Mouse (Mus musculus) ES-E14 (cell line): Measurements from ENCODE around the gene Cntn2.

Experiments
- CHD2 ChIP-seq: IDR thresholded peaks from 2 replicates; pipeline ENCODE4 v1.6.1; 2014; ENCODE audit warnings: mild to moderate bottlenecking, low read depth, low read length, inconsistent platforms
- HCFC1 ChIP-seq: IDR thresholded peaks from 2 replicates; pipeline ENCODE4 v1.6.1; 2012; ENCODE audit warnings: low read length, inconsistent platforms, borderline replicate concordance; ENCODE audit not compliant: insufficient read depth
- ZNF384 ChIP-seq: IDR thresholded peaks from 2 replicates; pipeline ENCODE4 v1.6.1; 2012; ENCODE audit warnings: low read depth, low read length, inconsistent platforms

- no peak for TF ChIP-seq CHD2
- no peak for TF ChIP-seq HCFC1
- TF ChIP-seq ZNF384 = no peak
Measured at GRCm38 (mm10) chr1:132511521-132511920, 31.5 kb downstream of the Cntn2 start.
